Mouse (Mus musculus) thymus, postnatal 4 days (tissue): ENCODE data around the gene Eml5.

Experiments
- DNase-seq: peaks from one replicate; pipeline ENCODE4 v3.0.0; 2021

Gene Eml5

DNA sequence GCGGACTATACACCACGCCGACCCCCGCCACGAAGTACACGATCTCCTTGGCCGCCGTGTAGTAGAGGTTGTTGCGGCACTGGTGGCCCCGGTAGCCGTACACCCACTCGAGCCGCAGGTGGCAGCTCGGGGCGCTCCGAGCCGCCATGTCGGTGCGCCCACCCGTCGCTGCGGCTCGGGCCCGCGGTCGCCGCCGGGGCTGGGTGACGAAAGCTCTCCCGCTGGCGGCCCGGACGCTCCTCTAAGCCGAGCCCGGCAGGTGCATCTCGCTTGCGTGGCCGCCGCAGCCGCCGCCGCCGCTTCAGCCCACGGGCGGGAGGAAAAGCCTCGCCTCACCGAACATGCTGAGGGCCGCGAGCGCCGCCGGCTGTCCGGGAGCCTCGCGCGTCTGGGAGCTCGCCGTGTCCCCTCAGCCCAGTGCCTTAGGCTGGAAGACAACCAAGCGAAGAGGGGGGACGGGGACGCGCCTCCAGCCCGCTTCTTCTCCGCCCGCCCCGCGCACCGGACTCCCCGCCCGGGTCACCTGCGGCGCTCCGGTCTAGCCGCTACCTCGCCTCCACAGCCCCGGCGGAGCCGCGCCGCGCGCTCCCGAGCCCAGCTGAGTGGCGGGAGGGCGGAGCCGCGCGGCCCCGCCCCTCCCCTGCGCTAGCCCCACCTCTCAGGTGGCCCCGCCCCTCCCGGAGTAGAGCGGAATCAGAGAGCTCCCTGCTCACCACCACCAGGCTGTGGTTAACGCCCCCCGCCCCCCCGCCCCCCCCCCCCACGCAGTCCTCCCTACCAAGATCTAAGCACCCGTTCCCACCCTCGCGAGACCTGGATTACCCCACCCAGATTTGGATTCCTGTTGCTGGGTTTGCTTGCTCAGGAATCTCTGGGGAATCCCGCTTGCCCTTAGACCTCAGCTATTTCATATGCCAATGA is at the start of gene Eml5:
Eml5 (minus strand) TSS at position 604 of the 921 bp plus-strand sequence.
- peak; percentile 95 for DNase-seq

DNA sequence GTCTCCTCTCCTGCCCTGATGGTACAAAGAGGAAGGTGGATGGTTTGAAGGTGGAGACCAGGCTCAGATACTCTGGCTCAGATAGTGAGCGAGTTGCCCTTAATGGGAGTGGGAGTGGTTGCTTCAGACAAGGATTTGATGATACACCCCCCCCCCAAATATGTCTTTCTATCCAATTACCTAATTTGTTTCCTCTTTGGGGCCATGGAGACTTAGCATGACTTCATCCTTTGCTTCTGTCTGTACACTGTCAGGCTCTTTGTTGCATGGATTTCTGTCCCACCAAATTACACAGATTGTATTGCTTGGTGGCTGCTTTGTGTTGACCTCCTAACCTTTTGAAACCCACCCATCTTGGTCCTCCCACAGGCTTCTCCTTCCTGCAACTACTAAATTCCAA is 31.6 kb upstream of the Eml5 start:
- no peak for DNase-seq

DNA sequence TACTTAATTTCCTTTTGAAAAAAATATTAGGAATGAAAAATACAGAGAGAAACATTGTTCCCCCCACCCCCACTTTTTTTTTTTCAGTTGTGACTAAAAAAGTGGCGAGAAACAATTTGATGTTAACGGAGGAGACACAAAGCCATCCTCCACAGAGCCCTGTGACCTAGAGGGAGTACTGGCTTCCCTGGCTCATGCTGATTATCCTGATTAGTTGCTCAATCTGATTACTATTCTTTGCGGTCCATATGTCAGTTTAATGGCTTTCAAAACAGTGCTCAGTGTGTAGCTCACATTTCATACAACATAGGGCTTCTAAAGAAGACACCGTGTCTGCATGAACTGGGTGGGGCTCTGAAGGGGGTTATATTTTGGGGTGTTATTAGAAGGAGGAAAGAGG is 31.2 kb upstream of the Eml5 start:
- DNase-seq: no peak

DNA sequence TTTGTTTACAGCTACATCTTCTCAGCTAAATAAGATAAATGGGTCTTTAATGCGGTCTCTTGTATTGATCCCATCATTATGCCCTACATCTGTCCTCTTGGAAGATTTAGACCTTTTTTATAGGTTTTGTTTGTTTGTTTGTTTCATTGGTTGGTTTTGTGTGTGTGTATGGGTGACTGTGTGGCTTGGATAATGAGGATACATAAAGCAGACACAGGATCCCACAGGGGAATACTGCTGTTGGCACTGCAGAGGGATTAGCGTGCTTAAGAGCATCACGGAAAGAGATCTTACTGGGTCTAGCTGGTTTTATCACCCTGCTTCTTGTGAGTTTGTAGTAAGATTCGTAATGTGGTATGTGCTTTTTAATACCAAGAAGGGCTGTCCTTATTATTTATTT is 29.9 kb upstream of the Eml5 start:
- DNase-seq: no peak

DNA sequence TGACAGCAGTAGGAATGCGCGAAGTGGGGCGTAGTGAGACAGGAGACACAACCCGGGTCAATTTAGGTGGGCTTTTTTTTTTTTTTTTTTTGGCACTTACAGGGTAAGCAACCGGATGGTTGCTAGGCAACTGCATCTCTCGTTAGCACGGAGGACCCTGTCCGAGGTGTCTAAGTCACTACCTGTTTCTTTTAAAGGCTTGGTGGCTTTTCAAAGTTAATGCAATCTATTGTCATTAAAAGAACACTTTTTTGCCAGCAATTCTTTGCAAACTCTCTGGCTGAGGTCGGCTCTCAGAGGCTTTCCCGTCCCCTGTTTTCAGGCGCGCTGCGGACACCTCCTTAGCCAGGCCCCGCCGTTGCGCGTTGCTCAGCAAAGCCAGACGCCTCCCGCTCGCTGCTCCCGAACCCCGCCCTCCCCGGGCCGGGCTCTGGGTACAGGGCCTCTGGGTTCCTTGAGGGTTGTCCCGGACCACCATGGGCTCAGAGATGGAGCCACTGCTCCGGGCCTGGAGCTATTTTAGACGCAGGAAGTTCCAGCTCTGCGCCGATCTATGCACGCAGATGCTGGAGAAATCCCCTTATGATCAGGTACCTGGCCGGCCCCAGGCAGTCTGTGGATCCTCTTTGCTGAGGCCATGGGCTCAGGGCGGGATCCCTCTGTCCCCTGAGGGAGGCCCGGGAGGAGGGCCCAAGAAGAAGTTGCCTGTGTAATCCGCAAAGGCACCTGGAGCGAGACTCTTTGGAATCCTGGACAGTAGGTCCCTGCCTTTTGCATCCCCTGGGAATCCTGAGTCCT is 19.1 kb upstream of the Eml5 start, which contains the start of gene Ttc8:
Ttc8 (plus strand) TSS at position 381 of the 798 bp plus-strand sequence.
- peak; percentile 83 for DNase-seq

DNA sequence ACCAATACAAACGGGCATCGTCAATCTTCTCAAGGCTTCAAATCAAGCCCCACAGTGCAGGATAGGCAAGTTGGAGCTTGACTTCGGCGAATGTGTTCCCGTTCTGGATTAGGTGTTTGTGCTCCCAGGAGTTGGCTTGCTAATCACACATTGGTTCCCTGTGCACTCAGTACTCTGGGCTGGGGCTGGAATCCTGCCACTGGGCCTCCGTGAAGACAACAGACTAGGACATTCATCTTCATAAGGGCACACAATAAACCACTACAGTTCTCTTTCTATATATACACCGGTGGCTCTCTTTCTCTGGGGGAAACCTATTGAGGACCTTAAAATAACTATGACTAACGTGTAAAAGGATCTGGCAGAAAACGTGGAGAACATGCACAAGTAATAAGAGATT is 8.8 kb upstream of the Eml5 start:
- no peak for DNase-seq

DNA sequence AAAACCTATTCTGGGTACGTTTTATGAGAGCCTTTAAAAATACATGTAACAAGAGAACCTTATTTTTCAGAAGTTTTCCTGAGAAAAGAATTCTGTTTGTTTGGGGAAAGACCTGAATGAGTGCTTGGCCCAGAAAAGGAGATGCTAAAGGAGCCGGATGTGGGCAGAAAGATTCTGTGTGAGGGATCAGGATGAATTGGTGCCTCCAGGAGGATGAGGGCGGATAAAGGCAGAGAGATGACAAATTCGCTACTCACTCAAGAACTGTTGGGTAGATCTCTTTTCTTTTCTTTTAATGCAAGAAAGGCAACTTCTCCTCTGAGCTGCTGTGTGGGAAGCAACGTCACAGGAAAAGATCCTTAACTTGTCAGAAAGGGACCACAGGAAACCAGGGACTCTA is 4.2 kb upstream of the Eml5 start:
- no peak for DNase-seq

DNA sequence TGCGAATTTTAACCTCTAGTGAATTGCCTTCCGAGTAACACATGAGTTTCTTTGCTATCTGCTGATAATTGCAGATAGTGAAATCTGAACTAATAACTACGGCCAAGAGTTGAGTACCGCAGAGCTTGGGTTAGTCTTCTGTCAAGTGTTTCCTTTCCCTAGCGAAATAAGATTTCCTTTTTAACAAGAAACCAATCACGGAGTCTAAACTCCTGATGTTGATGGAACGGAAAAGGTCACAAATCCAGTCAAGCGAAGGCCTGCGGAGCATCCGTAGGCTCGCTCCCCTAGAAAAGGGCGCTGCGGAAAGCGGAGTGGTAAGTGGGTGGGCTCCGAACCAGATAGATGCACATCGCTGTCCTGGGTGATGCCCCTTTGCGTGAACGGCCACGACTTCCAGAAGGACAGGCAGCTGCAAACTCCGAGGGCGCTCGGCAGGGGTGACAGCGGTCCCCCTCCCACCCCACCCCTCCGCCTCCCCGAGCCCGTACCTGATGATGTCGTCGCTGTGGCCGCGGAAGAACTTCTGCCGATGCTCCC is 873 bp downstream of the Eml5 start:
- no peak for DNase-seq

DNA sequence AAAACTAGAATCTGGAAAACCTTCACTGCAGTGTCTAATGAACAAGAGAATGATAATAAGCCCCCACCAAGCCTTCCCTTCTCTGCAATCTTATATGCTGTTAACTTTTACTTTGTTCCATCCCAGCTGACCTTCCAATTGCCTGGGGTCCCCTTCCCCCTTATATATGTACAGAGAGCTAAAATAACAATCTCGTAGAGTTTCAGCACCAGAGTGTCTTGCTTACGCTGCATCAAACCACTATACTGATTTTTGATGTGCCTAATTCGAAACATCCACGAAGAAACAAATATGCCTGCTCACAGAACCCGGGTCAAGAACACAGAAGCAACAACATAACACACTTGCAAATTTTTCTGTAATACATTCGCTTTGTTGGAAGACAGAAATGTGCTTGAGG is 1.6 kb downstream of the Eml5 start:
- no peak for DNase-seq

DNA sequence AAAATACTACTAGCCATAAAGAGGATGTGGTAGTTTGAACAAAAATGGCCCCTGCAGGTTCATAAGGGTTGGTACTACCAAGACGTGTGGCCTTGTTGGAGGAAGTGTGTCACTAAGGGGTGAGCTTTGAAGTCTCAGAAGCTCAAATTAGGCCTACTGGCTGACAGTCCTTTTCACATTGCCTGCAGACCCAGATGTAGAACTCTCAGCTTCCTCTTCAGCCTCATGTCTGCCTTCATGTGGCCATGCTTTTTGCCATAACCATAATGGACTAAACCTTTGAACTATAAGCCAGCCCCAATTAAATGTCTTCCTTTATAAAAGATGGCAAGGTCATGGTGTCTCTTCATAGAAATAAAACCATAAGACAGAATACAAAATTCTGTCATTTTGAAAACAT is 4.5 kb downstream of the Eml5 start:
- no peak for DNase-seq

DNA sequence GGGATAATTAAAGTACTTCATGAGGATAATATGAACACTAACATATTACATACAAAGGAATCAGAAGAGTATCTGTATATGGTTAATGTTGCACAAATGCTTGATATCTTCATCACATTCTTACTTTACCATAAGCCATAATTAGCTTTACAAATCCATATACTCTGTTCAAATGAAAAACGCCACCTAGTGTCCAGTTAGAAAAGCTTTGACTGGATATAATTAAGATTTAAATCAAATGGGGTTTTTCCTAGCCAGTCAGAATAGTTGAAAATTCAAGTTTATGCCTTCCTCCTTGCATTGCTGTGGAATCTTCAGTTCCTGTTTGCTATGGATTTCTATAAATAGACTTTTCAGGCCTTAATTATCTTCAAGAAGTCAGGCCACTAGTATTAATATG is 16.8 kb downstream of the Eml5 start:
- no peak for DNase-seq

DNA sequence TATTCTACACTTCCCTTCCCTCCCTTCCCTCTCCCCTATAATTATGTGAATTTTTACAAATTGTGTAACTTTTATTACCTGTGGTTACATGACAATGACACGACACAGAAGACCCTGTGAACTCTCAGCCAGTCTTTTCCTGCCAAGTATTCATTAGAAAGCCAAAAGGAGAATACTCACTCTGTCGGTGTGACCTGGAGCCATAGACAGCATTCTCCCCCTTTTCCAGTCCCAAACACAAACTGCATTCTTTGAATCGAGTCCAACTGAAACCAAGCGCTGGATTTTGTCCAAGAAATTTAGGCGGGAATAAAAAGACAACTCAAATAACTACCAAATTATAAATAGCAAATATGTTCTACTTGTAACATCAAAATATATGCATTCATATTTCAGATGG is 19.5 kb downstream of the Eml5 start:
- no peak for DNase-seq

DNA sequence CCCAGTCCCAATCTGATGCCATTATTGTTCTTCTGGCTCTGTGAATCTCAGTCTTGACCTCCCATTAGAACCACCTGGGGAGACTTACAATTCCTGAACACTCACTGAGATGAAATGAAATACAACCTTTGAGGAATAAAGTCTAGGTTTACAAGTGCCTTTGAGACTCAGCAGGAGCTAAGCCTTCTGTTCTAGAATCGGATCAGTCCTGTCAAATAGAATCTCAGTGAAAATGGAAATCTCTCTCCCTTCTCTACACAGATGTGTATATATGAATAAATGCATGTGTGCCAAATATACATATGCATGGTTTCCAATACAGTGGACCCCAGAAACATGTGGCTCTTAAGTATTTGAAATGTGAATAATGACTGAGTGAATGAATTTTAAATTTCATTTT is 22.6 kb downstream of the Eml5 start:
- no peak for DNase-seq

DNA sequence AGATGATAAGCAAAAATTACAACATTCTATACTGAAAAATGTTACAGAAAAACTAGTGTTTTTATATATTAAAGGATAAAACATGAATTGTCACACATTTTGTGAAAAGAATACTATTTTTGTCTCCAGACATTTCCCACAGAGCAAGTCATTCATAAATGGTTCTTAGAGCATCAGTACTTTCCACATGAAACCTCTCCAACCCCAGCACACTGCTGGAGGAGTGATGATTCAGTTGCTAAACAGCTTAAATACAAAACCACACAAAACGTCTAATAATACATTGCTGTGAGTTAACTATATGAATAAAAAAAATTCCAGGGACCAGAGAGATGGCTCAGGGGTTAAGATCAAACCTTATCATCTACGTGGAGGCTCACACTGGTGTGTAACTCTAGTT is 26.1 kb downstream of the Eml5 start:
- DNase-seq: no peak

DNA sequence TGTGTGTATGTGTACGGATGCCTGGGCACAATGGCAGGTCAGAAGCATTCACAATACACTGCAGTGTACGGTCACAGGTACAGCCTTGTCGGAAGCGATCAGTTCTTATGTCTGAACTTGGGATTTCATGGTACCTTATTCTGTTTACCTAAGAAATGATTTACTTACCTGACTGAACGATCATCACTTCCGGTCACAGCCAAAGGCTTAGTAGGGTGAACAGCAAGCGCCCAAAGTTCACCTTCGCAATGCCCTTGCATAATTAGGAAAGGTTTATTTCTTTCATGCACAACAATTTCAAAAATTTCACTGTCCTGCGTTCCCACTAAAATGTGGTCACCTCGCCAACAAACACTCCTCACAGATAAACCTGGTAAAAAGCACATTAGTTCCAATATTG is 28.4 kb downstream of the Eml5 start:
- DNase-seq: no peak

DNA sequence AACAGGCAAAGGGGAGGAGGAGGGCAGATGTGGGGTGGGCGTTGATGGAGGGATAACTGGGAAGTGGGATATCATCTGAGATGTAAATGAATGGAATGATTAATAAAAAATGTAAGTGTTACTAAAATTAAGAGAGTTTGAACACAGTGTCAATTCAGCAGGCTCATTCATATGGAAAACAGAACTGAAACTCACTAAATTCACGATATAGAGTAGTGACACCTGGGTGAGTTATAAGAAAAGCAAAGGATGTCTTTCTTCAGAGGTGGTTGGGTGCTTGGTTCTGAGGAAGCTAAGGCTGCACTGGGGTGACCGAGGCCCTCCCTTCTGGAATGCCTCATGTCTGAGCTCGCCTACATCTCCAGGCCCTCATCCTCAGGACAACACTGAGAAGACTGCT is 37.8 kb downstream of the Eml5 start:
- no peak for DNase-seq

DNA sequence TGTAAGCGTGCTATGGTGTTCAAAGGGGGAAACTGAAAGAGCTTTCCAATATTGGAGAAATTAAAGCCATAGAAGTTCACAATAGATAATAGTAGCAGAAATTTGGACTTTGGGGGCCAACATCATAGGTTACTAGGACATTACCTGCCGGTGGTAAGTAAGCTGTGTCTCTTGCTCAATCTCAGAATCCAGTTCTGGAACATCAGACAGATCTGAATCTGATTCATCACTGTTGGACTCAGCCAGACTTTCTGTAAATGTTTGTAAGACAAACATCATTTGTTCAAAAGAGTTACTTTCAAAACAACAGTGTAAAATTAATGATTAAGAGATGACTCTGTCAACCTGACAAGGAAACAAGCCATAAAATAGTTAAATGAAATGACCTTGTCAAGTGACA is 41.0 kb downstream of the Eml5 start:
- no peak for DNase-seq

DNA sequence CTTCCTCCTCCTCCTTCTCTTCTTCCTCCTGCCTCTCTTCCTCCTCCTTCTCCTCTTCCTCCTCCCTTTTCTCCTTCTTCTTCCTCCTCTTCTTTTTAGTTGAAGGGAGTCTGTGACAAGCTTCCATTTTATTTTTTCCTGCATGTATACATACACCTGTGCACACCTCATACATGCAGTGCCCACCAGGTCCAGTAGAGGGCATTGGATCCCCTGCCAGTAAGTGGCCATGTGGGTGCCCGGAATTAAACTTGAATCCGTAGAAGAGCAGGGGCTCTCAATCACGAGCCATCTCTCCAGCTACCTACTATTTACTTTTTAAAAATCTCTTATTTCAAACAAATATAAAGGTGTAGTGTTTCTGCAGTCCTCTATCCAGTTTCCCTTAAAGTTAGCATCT is 50.5 kb downstream of the Eml5 start:
- peak; percentile 85 for DNase-seq

DNA sequence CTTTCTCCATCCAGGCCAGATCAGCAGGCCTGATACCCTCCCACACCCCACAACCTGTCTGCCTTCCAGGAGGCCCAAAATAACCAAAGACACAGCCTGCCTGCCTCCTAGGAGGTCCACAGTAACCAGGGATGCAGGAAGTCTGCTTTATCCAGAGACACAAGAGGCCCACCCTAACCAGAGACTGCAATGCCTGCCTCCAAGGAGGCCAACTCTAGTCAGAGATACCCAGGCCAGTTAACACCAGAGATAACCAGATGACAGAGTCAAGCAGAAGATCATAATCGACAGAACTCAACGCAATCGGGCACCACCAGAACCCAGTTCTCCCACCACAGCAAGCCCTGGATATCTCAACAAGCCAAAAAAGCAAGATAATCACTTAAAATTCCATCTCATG is 56.5 kb downstream of the Eml5 start:
- no peak for DNase-seq

DNA sequence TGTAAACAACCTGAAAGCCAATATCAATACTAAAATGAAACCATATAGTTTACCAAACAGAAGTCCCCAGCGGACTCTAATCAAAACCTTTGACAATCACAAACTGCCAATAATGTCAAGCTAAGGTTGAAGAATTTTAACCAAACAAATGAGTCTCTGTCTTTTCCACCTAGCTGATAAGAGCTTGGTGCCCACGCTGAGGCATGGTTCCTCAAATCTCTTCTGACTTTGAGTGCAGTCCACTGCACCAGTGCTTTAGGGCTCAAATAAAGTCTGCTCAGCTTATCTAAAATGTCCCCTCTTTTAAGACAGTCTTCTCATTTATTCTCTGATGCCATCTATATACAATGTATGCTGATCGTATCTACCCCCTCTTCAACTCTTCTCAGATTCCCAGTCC is 61.1 kb downstream of the Eml5 start:
- DNase-seq: no peak

DNA sequence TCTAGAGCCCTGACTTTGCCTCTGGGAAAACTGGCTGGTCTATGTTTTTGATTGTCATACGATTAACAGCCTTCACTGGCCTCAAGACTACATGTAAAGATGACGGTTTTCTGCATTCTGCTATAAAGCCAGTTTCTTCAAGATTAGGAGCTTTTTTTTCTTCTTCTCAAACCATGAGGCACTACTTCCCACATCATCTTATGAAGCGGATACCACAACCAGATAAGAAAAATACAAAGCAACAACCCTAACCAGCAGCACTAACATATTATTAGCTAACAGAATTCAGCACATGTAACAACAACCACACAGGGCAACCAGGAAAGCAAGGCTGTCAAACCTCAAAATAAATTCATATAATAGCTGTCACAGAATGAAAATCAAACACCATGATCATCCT is 63.3 kb downstream of the Eml5 start:
- DNase-seq: no peak

DNA sequence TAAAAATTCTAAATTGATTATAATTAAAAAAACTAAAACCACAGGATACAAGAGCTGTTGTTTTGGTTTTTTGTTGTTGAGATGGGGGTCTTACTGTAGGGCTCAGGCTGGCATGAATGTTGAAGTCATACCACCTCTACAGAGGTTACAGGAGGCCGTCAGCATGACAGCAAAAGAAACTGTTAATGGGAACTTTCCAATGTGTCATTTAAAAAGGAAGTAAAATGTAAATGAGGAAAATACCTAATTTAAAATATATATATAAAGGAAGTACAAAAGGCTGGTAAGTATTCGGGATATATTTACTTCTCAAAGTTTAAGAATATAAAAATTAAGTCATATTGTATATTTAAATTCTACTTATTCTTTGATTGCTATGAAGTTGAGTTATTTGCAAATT is 65.8 kb downstream of the Eml5 start:
- DNase-seq: no peak

DNA sequence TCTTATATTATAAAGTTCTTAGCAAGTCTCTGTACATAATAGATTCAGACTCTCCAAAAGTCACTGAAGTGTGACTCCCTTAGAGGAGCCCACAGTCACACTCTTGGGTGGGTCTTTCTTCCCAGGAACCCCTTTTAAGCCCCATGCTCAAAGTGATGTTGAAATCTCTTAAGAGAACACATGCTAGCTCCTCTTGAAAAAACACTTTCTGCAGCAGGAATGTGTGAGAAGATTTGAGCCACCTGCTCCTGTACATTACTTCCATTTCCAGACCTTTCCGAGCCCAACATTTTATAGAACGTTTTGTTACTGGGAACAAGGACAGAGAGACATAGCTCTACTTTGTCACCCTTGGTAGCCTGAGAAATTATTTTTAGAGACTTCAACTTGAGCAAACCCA is 66.4 kb downstream of the Eml5 start:
- DNase-seq: no peak

DNA sequence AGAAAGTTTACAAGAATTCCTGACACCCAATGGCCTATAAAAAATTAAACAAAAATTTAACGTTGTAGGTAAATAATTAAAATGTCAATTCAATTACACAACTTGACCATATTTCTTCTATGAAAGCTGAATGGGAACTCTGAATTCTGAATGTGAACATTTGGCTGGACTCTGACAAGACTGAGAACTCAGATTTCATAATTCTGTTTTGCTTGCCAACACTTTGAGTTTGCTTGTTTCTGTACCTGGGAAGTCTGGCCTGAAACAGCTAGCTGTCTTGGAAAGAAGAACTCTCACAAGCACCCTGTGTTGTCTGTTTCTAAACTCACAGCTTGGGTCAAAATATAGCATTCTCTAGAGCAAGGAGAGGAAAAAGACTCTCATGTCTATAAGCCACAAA is 67.4 kb downstream of the Eml5 start:
- no peak for DNase-seq
